Mouse (Mus musculus) effector memory CD4-positive, alpha-beta T cell, adult 5 months (primary cell): Measurements from ENCODE around the gene Rhox4b. TPM values are rescaled to one million over a fixed set of nuclear protein-coding genes. Genes with fewer than 3 reads are reported as not detected.

Experiments
- polyA plus RNA-seq: library from polyadenylated mRNA; unstranded; fragments of 100-300 nt; shearing (Covaris generic); gene quantifications from one replicate; pipeline ENCODE4 v1.2.1, GENCODE M21; 2017

Gene Rhox4b
- not detected for polyA plus RNA-seq

DNA sequence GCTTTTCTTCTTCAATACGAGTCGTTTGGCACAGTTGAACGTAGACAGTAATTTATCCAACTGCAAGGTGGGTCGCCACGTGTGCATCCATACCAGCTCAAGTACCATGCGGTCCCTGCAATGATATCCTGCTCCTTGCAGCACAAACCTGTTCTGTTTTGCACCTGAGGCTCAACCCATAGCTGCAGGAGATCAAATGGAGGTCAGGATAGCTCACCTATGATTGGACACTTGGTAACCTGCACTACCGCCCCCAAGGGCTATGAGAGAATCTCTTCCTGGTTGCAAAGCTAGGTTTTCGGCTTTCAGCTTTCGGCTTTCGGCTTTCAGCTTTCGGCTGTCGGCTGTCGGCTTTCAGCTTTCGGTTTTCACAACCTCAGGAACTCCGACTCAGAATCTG lies at the start of gene Rhox4b:
Rhox4b (plus strand) TSS at position 301 of the 400 bp plus-strand sequence.

DNA sequence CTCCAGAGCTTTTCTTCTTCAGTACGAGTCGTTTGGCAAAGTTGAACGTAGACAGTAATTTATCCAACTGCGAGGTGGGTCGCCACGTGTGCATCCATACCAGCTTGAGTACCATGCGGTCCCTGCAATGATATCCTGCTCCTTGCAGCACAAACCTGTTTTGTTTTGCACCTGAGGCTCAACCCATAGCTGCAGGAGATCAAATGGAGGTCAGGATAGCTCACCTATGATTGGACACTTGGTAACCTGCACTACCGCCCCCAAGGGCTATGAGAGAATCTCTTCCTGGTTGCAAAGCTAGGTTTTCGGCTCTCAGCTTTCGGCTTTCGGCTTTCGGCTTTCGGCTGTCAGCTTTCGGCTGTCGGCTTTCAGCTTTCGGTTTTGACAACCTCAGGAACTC lies 41.7 kb upstream of the Rhox4b start, which contains the start of gene Rhox4a2:
Rhox4a2 (plus strand) TSS at position 301 of the 400 bp plus-strand sequence.

DNA sequence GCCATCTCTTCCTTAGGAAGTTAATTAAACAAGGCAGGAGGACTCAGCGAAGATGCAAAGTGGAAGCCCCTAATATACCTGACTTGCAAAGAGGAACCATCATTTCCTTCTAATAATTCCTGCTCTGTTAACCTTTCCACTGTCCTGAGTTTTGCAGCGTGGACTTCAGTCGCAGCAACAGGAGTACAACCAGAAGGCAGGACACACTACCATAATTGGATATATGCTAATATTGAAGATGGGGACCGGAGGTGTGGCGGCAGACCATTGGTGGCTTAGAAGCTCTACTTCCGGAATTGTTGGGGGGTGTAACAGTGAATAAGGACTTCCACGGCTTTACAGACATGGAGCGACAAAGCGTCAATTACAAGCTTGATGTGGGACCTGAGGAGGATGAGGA lies 20.5 kb upstream of the Rhox4b start, which contains the start of gene Rhox2b:
Rhox2b (plus strand) TSS at position 301 of the 400 bp plus-strand sequence.

DNA sequence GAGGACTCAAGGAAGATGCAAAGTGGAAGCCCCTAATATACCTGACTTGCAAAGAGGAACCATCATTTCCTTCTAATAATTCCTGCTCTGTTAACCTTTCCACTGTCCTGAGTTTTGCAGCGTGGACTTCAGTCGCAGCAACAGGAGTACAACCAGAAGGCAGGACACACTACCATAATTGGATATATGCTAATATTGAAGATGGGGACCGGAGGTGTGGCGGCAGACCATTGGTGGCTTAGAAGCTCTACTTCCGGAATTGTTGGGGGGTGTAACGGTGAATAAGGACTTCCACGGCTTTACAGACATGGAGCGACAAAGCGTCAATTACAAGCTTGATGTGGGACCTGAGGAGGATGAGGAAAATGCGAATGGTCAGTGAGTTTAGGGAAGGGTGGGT lies 21.1 kb downstream of the Rhox4b start, which contains the start of gene Rhox2c:
Rhox2c (plus strand) TSS at position 301 of the 400 bp plus-strand sequence.

DNA sequence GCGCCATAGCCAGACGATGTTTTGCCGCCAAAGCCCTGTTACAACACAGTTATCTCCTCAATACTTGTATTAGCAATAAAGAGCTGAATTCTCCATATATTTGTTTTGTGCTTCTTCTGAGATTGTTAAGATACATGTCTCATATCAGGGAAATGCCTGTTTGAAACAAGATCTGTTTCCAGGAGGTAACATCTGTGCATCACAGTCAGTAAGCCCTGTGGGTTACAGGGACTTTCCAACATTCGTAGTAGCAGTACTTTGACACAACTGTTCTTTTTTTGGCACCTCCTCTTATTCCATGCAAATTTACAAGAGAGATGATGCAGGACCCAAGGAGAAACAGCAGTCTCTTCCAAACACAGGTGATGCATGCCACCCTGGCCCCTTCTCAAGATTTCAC lies 26.0 kb downstream of the Rhox4b start, which contains the start of gene Rhox3c:
Rhox3c (plus strand) TSS at position 301 of the 400 bp plus-strand sequence.

DNA sequence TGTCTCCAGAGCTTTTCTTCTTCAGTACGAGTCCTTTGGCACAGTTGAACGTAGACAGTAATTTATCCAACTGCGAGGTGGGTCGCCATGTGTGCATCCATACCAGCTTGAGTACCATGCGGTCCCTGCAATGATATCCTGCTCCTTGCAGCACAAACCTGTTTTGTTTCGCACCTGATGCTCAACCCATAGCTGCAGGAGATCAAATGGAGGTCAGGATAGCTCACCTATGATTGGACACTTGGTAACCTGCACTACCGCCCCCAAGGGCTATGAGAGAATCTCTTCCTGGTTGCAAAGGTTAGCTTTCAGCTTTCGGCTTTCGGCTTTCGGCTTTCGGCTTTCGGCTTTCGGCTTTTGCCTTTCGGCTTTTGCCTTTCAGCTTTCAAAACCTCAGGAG lies 47.7 kb downstream of the Rhox4b start, which contains the start of gene Rhox4c:
Rhox4c (plus strand) TSS at position 301 of the 400 bp plus-strand sequence.

Other genes with a start within 250 kb of the Rhox4b start
- gene Ndufa1, start 241.3 kb upstream of the Rhox4b start, polyA plus RNA-seq: 169 TPM
- 3.3 TPM for gene Rnf113a1, start 241.2 kb upstream of the Rhox4b start, polyA plus RNA-seq
- gene Gm9, start 221.5 kb upstream of the Rhox4b start, polyA plus RNA-seq: not detected
- gene Rhox1, start 210.2 kb upstream of the Rhox4b start, polyA plus RNA-seq: not detected
- not detected for gene Rhox2a, start 187.5 kb upstream of the Rhox4b start, polyA plus RNA-seq
- not detected for gene Rhox3a, start 182.6 kb upstream of the Rhox4b start, polyA plus RNA-seq
- not detected for gene Rhox4a, start 167.2 kb upstream of the Rhox4b start, polyA plus RNA-seq
- not detected for gene Rhox3a2, start 52.5 kb upstream of the Rhox4b start, polyA plus RNA-seq
- not detected for gene Rhox4a2, start 41.6 kb upstream of the Rhox4b start, polyA plus RNA-seq
- gene Rhox2b, start 20.4 kb upstream of the Rhox4b start, polyA plus RNA-seq: not detected
- not detected for gene Rhox2c, start 21.2 kb downstream of the Rhox4b start, polyA plus RNA-seq
- not detected for gene Rhox3c, start 26.1 kb downstream of the Rhox4b start, polyA plus RNA-seq
- not detected for gene Rhox4c, start 47.8 kb downstream of the Rhox4b start, polyA plus RNA-seq
- not detected for gene Rhox2d, start 60.9 kb downstream of the Rhox4b start, polyA plus RNA-seq
- gene Rhox4d, start 81.9 kb downstream of the Rhox4b start, polyA plus RNA-seq: not detected
- gene Rhox2e, start 98.0 kb downstream of the Rhox4b start, polyA plus RNA-seq: not detected
- not detected for gene Rhox3e, start 109.5 kb downstream of the Rhox4b start, polyA plus RNA-seq
- 0.61 TPM for gene Rhox4e, start 124.9 kb downstream of the Rhox4b start, polyA plus RNA-seq
- not detected for gene Rhox2f, start 138.9 kb downstream of the Rhox4b start, polyA plus RNA-seq
- gene Rhox3f, start 148.5 kb downstream of the Rhox4b start, polyA plus RNA-seq: not detected
- 0.22 TPM for gene Rhox4f, start 175.2 kb downstream of the Rhox4b start, polyA plus RNA-seq
- gene Rhox3g, start 196.1 kb downstream of the Rhox4b start, polyA plus RNA-seq: not detected
- gene Rhox2g, start 211.0 kb downstream of the Rhox4b start, polyA plus RNA-seq: not detected
- gene Rhox4g, start 218.8 kb downstream of the Rhox4b start, polyA plus RNA-seq: not detected
- gene Rhox3h, start 236.3 kb downstream of the Rhox4b start, polyA plus RNA-seq: not detected
- not detected for gene Rhox2h, start 240.8 kb downstream of the Rhox4b start, polyA plus RNA-seq